In genomic region chr5:65086522-65086921, GRCm38 (mm10) we compare ENCODE assay signal across 10 mouse cellular contexts. TPM values are rescaled to one million over a fixed set of nuclear protein-coding genes. Genes with fewer than 3 reads are reported as not detected.
A peak's percentile ranks its signal among the peaks of the same experiment; 100 is the strongest.
DNase-seq lines count a peak whose midpoint lies in the region; ATAC-seq lines count a peak whose summit lies in the region.
"Had no signal": no experiment of that assay in that cellular context is flagged by ENCODE, and none has a peak within 500 bp of the region (broad histone marks: within the 10 kb centered on the region; RNA-seq: fewer than 3 reads in every experiment).

No protein-coding gene starts in this region.

- no peak for ATAC-seq in CD4-positive, CD25-positive, alpha-beta regulatory T cell, adult 4 months

- H3K4me1 ChIP-seq in brown adipose tissue, adult 24 weeks (ENCODE audit: control insufficient read depth, insufficient read depth, insufficient read length, low read length), result no peaks in the 10 kb centered on the region
- H3K4me1 ChIP-seq: neural tube, embryonic 13.5 days had no signal

- peak overlapping the region; percentile 56; the same call in 1 of the 2 replicates for H3K27ac ChIP-seq in brown adipose tissue, adult 24 weeks (replicated peaks; ENCODE audit: low read depth, low read length)
- H3K27ac ChIP-seq: heart, embryonic 13.5 days; liver, embryonic 14.5 days; neural tube, embryonic 13.5 days had no signal

- DNase-seq in urinary bladder, adult 18-20 months (ENCODE audit: low spot score in 2 of 2), result peak; percentile 31 to 68
- no peak for DNase-seq in urinary bladder, postnatal 10 days (ENCODE audit: low spot score)
- DNase-seq in kidney, adult 8-10 months, result peak; percentile 80 to 85
- no peak for DNase-seq in frontal cortex, adult 2 months (ENCODE audit: extremely low spot score in 1 of 2, low spot score in 1 of 2)
- no peak for DNase-seq in B cell, adult 2 months

- no peak overlapping the region for H3K4me3 ChIP-seq in brown adipose tissue, adult 24 weeks (ENCODE audit: insufficient read depth, low read depth, low read length)
- H3K4me3 ChIP-seq: heart, embryonic 13.5 days; neural tube, embryonic 13.5 days had no signal

RNA-seq across cellular contexts. Expression of gene Tmem156, which starts 5.4 kb away (rescaled TPM):
- polyA plus RNA-seq in brown adipose tissue, adult 24 weeks (2012; ENCODE audit: insufficient read depth, insufficient read length, missing spikeins), result not detected in 2 replicates
- 0.40 and 0.44 TPM in 2 replicates for polyA plus RNA-seq in frontal cortex, adult 2 months (2012; rRNA removed)
- polyA plus RNA-seq in CD4-positive, CD25-positive, alpha-beta regulatory T cell, adult 4 months (2017; shearing (Covaris generic)), result 10 to 100 TPM; 21.5 to 26.1 TPM
- polyA plus RNA-seq: heart, embryonic 13.5 days; neural tube, embryonic 13.5 days had no signal

RNA-seq across cellular contexts. Expression of gene Klhl5, which starts 20.8 kb away (rescaled TPM):
- polyA plus RNA-seq in brown adipose tissue, adult 24 weeks (2012; ENCODE audit: insufficient read depth, insufficient read length, missing spikeins), result 33.9 and 41.4 TPM in 2 replicates
- 55.7 and 59.4 TPM in 2 replicates for polyA plus RNA-seq in frontal cortex, adult 2 months (2012; rRNA removed)
- 1 to 10 TPM; 5.4 to 6.1 TPM for polyA plus RNA-seq in CD4-positive, CD25-positive, alpha-beta regulatory T cell, adult 4 months (2017; shearing (Covaris generic))

Comparison
In these comparisons a context has a peak if more than half of its experiments do, and no peak if none do; other contexts are left out.
1. DNase-seq: peak in urinary bladder, adult 18-20 months (2 of 2) and kidney, adult 8-10 months (2 of 2); none in urinary bladder, postnatal 10 days (single experiment), frontal cortex, adult 2 months (0 of 2) and B cell, adult 2 months (0 of 2).
2. RNA of gene Tmem156, which starts 5.4 kb away (polyA plus RNA-seq): 21.5 to 26.1 TPM in CD4-positive, CD25-positive, alpha-beta regulatory T cell, adult 4 months; 0.40 to 0.44 TPM in frontal cortex, adult 2 months and not detected in brown adipose tissue, adult 24 weeks; every median in the first group is over 10 times any median in the second.